Mouse (Mus musculus): ENCODE data around the gene Fam189a1. TPM values are rescaled to one million over a fixed set of nuclear protein-coding genes. Genes with fewer than 3 reads are reported as not detected.

Fam189a1 gene
- total and polyA plus RNA-seq, 3 experiments: not detected

- Histone ChIP-seq H3K9me3 (replicated peaks; ENCODE audit: insufficient read depth, low read length) (no peaks in the 10 kb centered on the region), H3K27ac (ENCODE audit: control insufficient read depth, low read depth, low read length) (no peak overlapping the region), H3K4me3 (ENCODE audit: control insufficient read depth in 1 of 2, insufficient read depth in 1 of 2, low read depth in 2 of 2, low read length in 2 of 2) (no peak overlapping the region), H3K36me3 (ENCODE audit: control insufficient read depth in 1 of 2, insufficient read depth in 2 of 2, low read length in 2 of 2) (no peaks in the 10 kb centered on the region), H3K79me2 (ENCODE audit: control insufficient read depth, insufficient read depth, low read length, poor library complexity) (no peaks in the 10 kb centered on the region), H3K27me3 (ENCODE audit: control insufficient read depth in 1 of 2, insufficient read depth in 2 of 2, low read length in 2 of 2) (no peaks in the 10 kb centered on the region), H3K4me1 (ENCODE audit: control insufficient read depth in 1 of 2, insufficient read depth in 2 of 2, low read length in 2 of 2) (no peaks in the 10 kb centered on the region), H3K9ac (ENCODE audit: control insufficient read depth, low read depth, low read length, poor library complexity, severe bottlenecking) (no peak overlapping the region)
- DNase-seq (ENCODE audit: low read depth, low spot score): no peak
- no peak for TF ChIP-seq CHD1 (IDR thresholded peaks at IDR 0.05; ENCODE audit: low read depth, low read length)
- TF ChIP-seq ZNF384 (IDR thresholded peaks at IDR 0.05; ENCODE audit: low read depth, low read length): no peak
- no peak for TF ChIP-seq MAZ (IDR thresholded peaks at IDR 0.05; ENCODE audit: low read depth, low read length)
- no peak for TF ChIP-seq EP300 (IDR thresholded peaks at IDR 0.05; ENCODE audit: low read depth in 1 of 2, low read length in 2 of 2)
- TF ChIP-seq BHLHE40 (IDR thresholded peaks at IDR 0.05; ENCODE audit: borderline replicate concordance, low read depth, low read length): no peak
- TF ChIP-seq POLR2AphosphoS2 (IDR thresholded peaks at IDR 0.05; ENCODE audit: low read length): no peak
- TF ChIP-seq SMC3 (IDR thresholded peaks at IDR 0.05; ENCODE audit: low read depth, low read length): no peak
- TF ChIP-seq ZKSCAN1 (IDR thresholded peaks at IDR 0.05; ENCODE audit: low read depth, low read length): no peak
- TF ChIP-seq GABPA (IDR thresholded peaks at IDR 0.05; ENCODE audit: low read depth, low read length): no peak
- TF ChIP-seq USF1 (IDR thresholded peaks at IDR 0.05; ENCODE audit: low read depth, low read length): no peak
- no peak for TF ChIP-seq TCF12 (IDR thresholded peaks at IDR 0.05; ENCODE audit: low read depth, low read length)
- TF ChIP-seq GATA1 (IDR thresholded peaks at IDR 0.05; ENCODE audit: low read depth, low read length): no peak
- no peak for TF ChIP-seq CHD2 (IDR thresholded peaks at IDR 0.05; ENCODE audit: low read length)
Observed at GRCm38 (mm10) chr7:64910208-64910607, 246.2 kb downstream of the Fam189a1 start.

- TF ChIP-seq MAX (IDR thresholded peaks at IDR 0.05; ENCODE audit: low read length) (no peak), SMC3 (IDR thresholded peaks at IDR 0.05; ENCODE audit: low read depth, low read length) (no peak), HCFC1 (IDR thresholded peaks at IDR 0.05; ENCODE audit: low read depth, low read length) (no peak), ZMIZ1 (IDR thresholded peaks at IDR 0.05; ENCODE audit: low read depth, low read length) (no peak), POLR2AphosphoS5 (IDR thresholded peaks at IDR 0.05; ENCODE audit: borderline replicate concordance, low read depth, low read length) (no peak)
- Histone ChIP-seq H3K9ac (ENCODE audit: control insufficient read depth, low read depth, low read length, poor library complexity, severe bottlenecking) (no peak overlapping the region), H3K4me3 (ENCODE audit: control insufficient read depth in 1 of 2, insufficient read depth in 1 of 2, low read depth in 2 of 2, low read length in 2 of 2) (no peak overlapping the region), H3K9me3 (replicated peaks; ENCODE audit: insufficient read depth, low read length) (no peaks in the 10 kb centered on the region), H3K27ac (ENCODE audit: control insufficient read depth, low read depth, low read length) (no peak overlapping the region), H3K4me1 (ENCODE audit: control insufficient read depth in 1 of 2, insufficient read depth in 2 of 2, low read length in 2 of 2) (no peaks in the 10 kb centered on the region), H3K27me3 (ENCODE audit: control insufficient read depth in 1 of 2, insufficient read depth in 2 of 2, low read length in 2 of 2) (no peaks in the 10 kb centered on the region), H3K36me3 (ENCODE audit: control insufficient read depth in 1 of 2, insufficient read depth in 2 of 2, low read length in 2 of 2) (no peaks in the 10 kb centered on the region), H3K79me2 (ENCODE audit: control insufficient read depth, insufficient read depth, low read length, poor library complexity) (no peaks in the 10 kb centered on the region)
- DNase-seq (ENCODE audit: low read depth, low spot score): no peak
Observed at GRCm38 (mm10) chr7:64906955-64907354, 249.4 kb downstream of the Fam189a1 start.
